Mouse (Mus musculus): ENCODE results near the gene Mtus2.
A peak's percentile ranks its signal among the peaks of the same experiment; 100 is the strongest.
"Not testable (repeated sequence)": the region's sequence is repeated elsewhere in the genome, so short reads cannot be mapped to it uniquely, and the experiment has no call there.

Gene Mtus2

GRCm38 (mm10) chr5:148280321-148280720 is 323.2 kb downstream of the Mtus2 start:
- DNase-seq (ENCODE audit: low read depth, low spot score), result no peak

GRCm38 (mm10) chr5:148282093-148282492 is 325.0 kb downstream of the Mtus2 start:
- DNase-seq (ENCODE audit: low read depth, low spot score), result no peak

- no peak for DNase-seq (ENCODE audit: low read depth, low spot score)
These were observed 325.5 kb downstream of the Mtus2 start for GRCm38 (mm10) chr5:148282631-148283030.

GRCm38 (mm10) chr5:148283177-148283576 is 326.1 kb downstream of the Mtus2 start:
- no peak for DNase-seq (ENCODE audit: low read depth, low spot score)

- DNase-seq (ENCODE audit: low read depth, low spot score), result no peak
These were observed 326.5 kb downstream of the Mtus2 start for GRCm38 (mm10) chr5:148283584-148283983.

- DNase-seq (ENCODE audit: low read depth, low spot score), result no peak
These were observed 330.4 kb downstream of the Mtus2 start for GRCm38 (mm10) chr5:148287529-148287928.

- DNase-seq (ENCODE audit: low read depth, low spot score), result no peak
These were observed 331.7 kb downstream of the Mtus2 start for GRCm38 (mm10) chr5:148288804-148289203.

- no peak for DNase-seq (ENCODE audit: low read depth, low spot score)
These were observed 332.8 kb downstream of the Mtus2 start for GRCm38 (mm10) chr5:148289951-148290350.

- no peak for DNase-seq (ENCODE audit: low read depth, low spot score)
These were observed 335.7 kb downstream of the Mtus2 start for GRCm38 (mm10) chr5:148292862-148293261.

- no peak for DNase-seq (ENCODE audit: low read depth, low spot score)
These were observed 336.2 kb downstream of the Mtus2 start for GRCm38 (mm10) chr5:148293346-148293745.

- no peak for DNase-seq (ENCODE audit: low read depth, low spot score)
These were observed 345.8 kb downstream of the Mtus2 start for GRCm38 (mm10) chr5:148302968-148303367.

GRCm38 (mm10) chr5:148304112-148304511 is 347.0 kb downstream of the Mtus2 start:
- DNase-seq (ENCODE audit: low read depth, low spot score), result no peak

GRCm38 (mm10) chr5:148310790-148311189 is 353.7 kb downstream of the Mtus2 start:
- DNase-seq (ENCODE audit: low read depth, low spot score), result no peak

GRCm38 (mm10) chr5:148312443-148312842 is 355.3 kb downstream of the Mtus2 start:
- no peak for DNase-seq (ENCODE audit: low read depth, low spot score)

- DNase-seq (ENCODE audit: low read depth, low spot score), result no peak
These were observed 357.8 kb downstream of the Mtus2 start for GRCm38 (mm10) chr5:148314931-148315330.

GRCm38 (mm10) chr5:148325317-148325885 is 368.3 kb downstream of the Mtus2 start:
- DNase-seq (ENCODE audit: low read depth, low spot score), result peak; percentile 31

- not testable (repeated sequence) for DNase-seq (ENCODE audit: low read depth, low spot score)
These were observed 369.2 kb downstream of the Mtus2 start for GRCm38 (mm10) chr5:148326295-148326694.

GRCm38 (mm10) chr5:148328982-148329381 is 371.9 kb downstream of the Mtus2 start:
- DNase-seq (ENCODE audit: low read depth, low spot score), result no peak

GRCm38 (mm10) chr5:148331229-148331776 is 374.2 kb downstream of the Mtus2 start:
- no peak for DNase-seq (ENCODE audit: low read depth, low spot score)

- no peak for DNase-seq (ENCODE audit: low read depth, low spot score)
These were observed 375.0 kb downstream of the Mtus2 start for GRCm38 (mm10) chr5:148331926-148332621.

GRCm38 (mm10) chr5:148332622-148332974 is 375.5 kb downstream of the Mtus2 start:
- peak; percentile 15 for DNase-seq (ENCODE audit: low read depth, low spot score)

- no peak for DNase-seq (ENCODE audit: low read depth, low spot score)
These were observed 382.0 kb downstream of the Mtus2 start for GRCm38 (mm10) chr5:148339126-148339525.

GRCm38 (mm10) chr5:148342061-148342741 is 385.1 kb downstream of the Mtus2 start:
- DNase-seq (ENCODE audit: low read depth, low spot score), result no peak

Data from c-Kit-negative CD71-positive TER-119-positive erythroid progenitor cells, embryonic 14.5 days (primary cell).